Mouse (Mus musculus): ENCODE data around the gene Rangap1.

DNA sequence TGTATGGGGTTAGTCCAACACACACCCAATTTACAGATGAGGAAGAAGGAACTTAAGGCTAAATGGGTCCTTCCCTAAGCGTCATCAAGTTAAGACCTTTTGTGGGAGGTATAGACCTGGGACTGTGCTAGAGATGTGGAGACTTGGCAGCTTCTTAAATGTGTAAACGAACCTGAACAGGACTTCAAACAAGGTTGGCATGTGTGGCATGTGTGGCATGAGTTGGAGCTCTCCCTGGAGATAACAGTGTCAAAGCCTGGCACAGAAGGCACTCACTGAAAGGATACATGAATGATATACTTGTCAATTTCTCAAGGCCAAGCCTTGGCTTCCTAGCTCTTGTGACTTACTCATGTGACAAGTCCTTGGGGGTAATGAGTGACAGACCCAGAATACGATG, 6.0 kb downstream of the Rangap1 start:
- TF ChIP-seq CTCF (IDR thresholded peaks at IDR 0.05; ENCODE audit: low read depth, low read length) (no peak), TAL1 (conservative IDR thresholded peaks at IDR 0.05; ENCODE audit: low read depth, low read length) (no peak), GATA1 (IDR thresholded peaks at IDR 0.05; ENCODE audit: borderline replicate concordance, low read length) (no peak), GATA2 (IDR thresholded peaks at IDR 0.05; ENCODE audit: borderline replicate concordance, low read depth, low read length) (no peak)
